Mouse (Mus musculus): ENCODE measurements around the gene Klhl30. TPM values are rescaled to one million over a fixed set of nuclear protein-coding genes. Genes with fewer than 3 reads are reported as not detected.

Gene Klhl30
- polyA plus RNA-seq, 1 experiment from 2014 or later = 0.64 TPM

GRCm38 (mm10) chr1:91367295-91367694, 16.5 kb downstream of the Klhl30 start:
- peak overlapping the region; percentile 96 for H3K4me2 ChIP-seq
- peaks cover 18% of the 10 kb centered on the region for H3K36me3 ChIP-seq (ENCODE audit: control insufficient read depth, insufficient read depth, low read length)
- no peak overlapping the region for H3K27ac ChIP-seq (ENCODE audit: low read depth, low read length)
- no peak for ATAC-seq (replicated peaks; ENCODE audit: low FRiP score)
- WGBS = 94% methylated on average over 3 of the region's 3 CpGs
- H3K9me3 ChIP-seq (ENCODE audit: control insufficient read depth, low read length) = no peaks in the 10 kb centered on the region
- H3K9ac ChIP-seq (ENCODE audit: low read depth, low read length) = peak overlapping the region; percentile 80
- H3K4me1 ChIP-seq (replicated peaks; ENCODE audit: control insufficient read depth, insufficient read depth, low read length) = peaks cover 17% of the 10 kb centered on the region
- H3K4me3 ChIP-seq (ENCODE audit: low read depth, low read length) = peak overlapping the region; percentile 63; the same call in 1 of the 2 replicates
- DNase-seq (ENCODE audit: low spot score) = no peak
- H3K27me3 ChIP-seq (replicated peaks; ENCODE audit: control insufficient read depth, insufficient read depth, low read length) = peaks cover 4% of the 10 kb centered on the region; the same call in 1 of the 2 replicates

- no peak overlapping the region for H3K9ac ChIP-seq (ENCODE audit: low read depth, low read length)
- H3K4me2 ChIP-seq = no peak overlapping the region
- no peak overlapping the region for H3K4me3 ChIP-seq (ENCODE audit: low read depth, low read length)
- ATAC-seq (replicated peaks; ENCODE audit: low FRiP score) (no peak), DNase-seq (ENCODE audit: low spot score) (no peak)
- H3K36me3 ChIP-seq (ENCODE audit: control insufficient read depth, insufficient read depth, low read length) = peaks cover 31% of the 10 kb centered on the region
- H3K27ac ChIP-seq (ENCODE audit: low read depth, low read length) = no peak overlapping the region
- 68% methylated on average over 4 of the region's 4 CpGs for WGBS
- peaks cover 17% of the 10 kb centered on the region for H3K4me1 ChIP-seq (replicated peaks; ENCODE audit: control insufficient read depth, insufficient read depth, low read length)
- H3K9me3 ChIP-seq (ENCODE audit: control insufficient read depth, low read length) = no peaks in the 10 kb centered on the region
- H3K27me3 ChIP-seq (replicated peaks; ENCODE audit: control insufficient read depth, insufficient read depth, low read length) = peaks cover 4% of the 10 kb centered on the region; the same call in 1 of the 2 replicates
Observed at GRCm38 (mm10) chr1:91369408-91369807, 18.6 kb downstream of the Klhl30 start.

GRCm38 (mm10) chr1:91370055-91370454, 19.2 kb downstream of the Klhl30 start:
- peaks cover 4% of the 10 kb centered on the region; the same call in 1 of the 2 replicates for H3K27me3 ChIP-seq (replicated peaks; ENCODE audit: control insufficient read depth, insufficient read depth, low read length)
- H3K36me3 ChIP-seq (ENCODE audit: control insufficient read depth, insufficient read depth, low read length) = peaks cover 37% of the 10 kb centered on the region
- no peak overlapping the region for H3K9ac ChIP-seq (ENCODE audit: low read depth, low read length)
- H3K27ac ChIP-seq (ENCODE audit: low read depth, low read length) = no peak overlapping the region
- ATAC-seq (replicated peaks; ENCODE audit: low FRiP score) (no peak), DNase-seq (ENCODE audit: low spot score) (no peak)
- no peak overlapping the region for H3K4me2 ChIP-seq
- peaks cover 17% of the 10 kb centered on the region for H3K4me1 ChIP-seq (replicated peaks; ENCODE audit: control insufficient read depth, insufficient read depth, low read length)
- H3K9me3 ChIP-seq (ENCODE audit: control insufficient read depth, low read length) = no peaks in the 10 kb centered on the region
- 89% methylated on average over 23 of the region's 23 CpGs for WGBS
- H3K4me3 ChIP-seq (ENCODE audit: low read depth, low read length) = no peak overlapping the region

- no peak overlapping the region for H3K4me2 ChIP-seq
- no peak for DNase-seq (ENCODE audit: low spot score)
Observed at GRCm38 (mm10) chr1:91373414-91373835, 22.6 kb downstream of the Klhl30 start.

GRCm38 (mm10) chr1:91380453-91381090, 29.8 kb downstream of the Klhl30 start:
- H3K36me3 ChIP-seq (ENCODE audit: control insufficient read depth, insufficient read depth, low read length) = peaks cover 66% of the 10 kb centered on the region
- ATAC-seq (replicated peaks; ENCODE audit: low FRiP score) (peak; percentile 74), DNase-seq (ENCODE audit: low spot score) (peak; percentile 56)
- no peaks in the 10 kb centered on the region for H3K27me3 ChIP-seq (replicated peaks; ENCODE audit: control insufficient read depth, insufficient read depth, low read length)
- H3K9me3 ChIP-seq (ENCODE audit: control insufficient read depth, low read length) = no peaks in the 10 kb centered on the region
- H3K9ac ChIP-seq (ENCODE audit: low read depth, low read length) = no peak overlapping the region
- H3K4me1 ChIP-seq (replicated peaks; ENCODE audit: control insufficient read depth, insufficient read depth, low read length) = no peaks in the 10 kb centered on the region
- no peak overlapping the region for H3K4me2 ChIP-seq
- H3K27ac ChIP-seq (ENCODE audit: low read depth, low read length) = no peak overlapping the region
- WGBS = 68% methylated on average over 7 of the region's 7 CpGs
- no peak overlapping the region for H3K4me3 ChIP-seq (ENCODE audit: low read depth, low read length)

More at GRCm38 (mm10) chr1:91373414-91373835, 22.6 kb downstream of the Klhl30 start:
- whole genome bisulfite sequencing = 67% methylated on average over 6 of the region's 6 CpGs
- peaks cover 58% of the 10 kb centered on the region for H3K36me3 ChIP-seq (ENCODE audit: control insufficient read depth, insufficient read depth, low read length)
- H3K4me1 ChIP-seq (replicated peaks; ENCODE audit: control insufficient read depth, insufficient read depth, low read length) = no peaks in the 10 kb centered on the region; the same call in none of the 2 replicates
- H3K4me3 ChIP-seq (ENCODE audit: low read depth, low read length) = no peak overlapping the region
- H3K27ac ChIP-seq (ENCODE audit: low read depth, low read length) = peak overlapping the region; percentile 35; the same call in 1 of the 2 replicates
- H3K9me3 ChIP-seq (ENCODE audit: control insufficient read depth, low read length) = no peaks in the 10 kb centered on the region
- ATAC-seq (replicated peaks; ENCODE audit: low FRiP score) = peak; percentile 86
- no peak overlapping the region for H3K9ac ChIP-seq (ENCODE audit: low read depth, low read length)
- no peaks in the 10 kb centered on the region for H3K27me3 ChIP-seq (replicated peaks; ENCODE audit: control insufficient read depth, insufficient read depth, low read length)

GRCm38 (mm10) chr1:91381091-91381471, 30.3 kb downstream of the Klhl30 start:
- H3K27ac ChIP-seq (ENCODE audit: low read depth, low read length) = no peak overlapping the region
- H3K36me3 ChIP-seq (ENCODE audit: control insufficient read depth, insufficient read depth, low read length) = peaks cover 61% of the 10 kb centered on the region
- no peak overlapping the region for H3K4me3 ChIP-seq (ENCODE audit: low read depth, low read length)
- H3K4me2 ChIP-seq = no peak overlapping the region
- no peak overlapping the region for H3K9ac ChIP-seq (ENCODE audit: low read depth, low read length)
- no peaks in the 10 kb centered on the region for H3K4me1 ChIP-seq (replicated peaks; ENCODE audit: control insufficient read depth, insufficient read depth, low read length)
- DNase-seq (ENCODE audit: low spot score) (no peak), ATAC-seq (replicated peaks; ENCODE audit: low FRiP score) (no peak)
- 93% methylated on average over 4 of the region's 4 CpGs for WGBS
- H3K27me3 ChIP-seq (replicated peaks; ENCODE audit: control insufficient read depth, insufficient read depth, low read length) = no peaks in the 10 kb centered on the region
- no peaks in the 10 kb centered on the region for H3K9me3 ChIP-seq (ENCODE audit: control insufficient read depth, low read length)

GRCm38 (mm10) chr1:91390369-91390768, 39.6 kb downstream of the Klhl30 start:
- peaks cover 44% of the 10 kb centered on the region for H3K36me3 ChIP-seq (ENCODE audit: control insufficient read depth, insufficient read depth, low read length)
- ATAC-seq (replicated peaks; ENCODE audit: low FRiP score) = no peak

GRCm38 (mm10) chr1:91397927-91398259, 47.1 kb downstream of the Klhl30 start:
- H3K4me1 ChIP-seq (replicated peaks; ENCODE audit: control insufficient read depth, insufficient read depth, low read length) = peaks cover 12% of the 10 kb centered on the region; the same call in 1 of the 2 replicates
- H3K4me3 ChIP-seq (ENCODE audit: low read depth, low read length) = peak overlapping the region; percentile 84
- peak overlapping the region; percentile 90 for H3K4me2 ChIP-seq
- H3K36me3 ChIP-seq (ENCODE audit: control insufficient read depth, insufficient read depth, low read length) = peaks cover 18% of the 10 kb centered on the region; the same call in 1 of the 2 replicates
- DNase-seq (ENCODE audit: low spot score) (no peak), ATAC-seq (replicated peaks; ENCODE audit: low FRiP score) (no peak)
- no peaks in the 10 kb centered on the region for H3K27me3 ChIP-seq (replicated peaks; ENCODE audit: control insufficient read depth, insufficient read depth, low read length)
- peak overlapping the region; percentile 90 for H3K9ac ChIP-seq (ENCODE audit: low read depth, low read length)
- no peaks in the 10 kb centered on the region for H3K9me3 ChIP-seq (ENCODE audit: control insufficient read depth, low read length)
- peak overlapping the region; percentile 89 for H3K27ac ChIP-seq (ENCODE audit: low read depth, low read length)
- 1% methylated on average over 12 of the region's 12 CpGs for WGBS

More at GRCm38 (mm10) chr1:91390369-91390768, 39.6 kb downstream of the Klhl30 start:
- Histone ChIP-seq H3K4me2 (no peak overlapping the region), H3K4me1 (replicated peaks; ENCODE audit: control insufficient read depth, insufficient read depth, low read length) (no peaks in the 10 kb centered on the region), H3K27ac (ENCODE audit: low read depth, low read length) (no peak overlapping the region), H3K27me3 (replicated peaks; ENCODE audit: control insufficient read depth, insufficient read depth, low read length) (no peaks in the 10 kb centered on the region), H3K9ac (ENCODE audit: low read depth, low read length) (no peak overlapping the region), H3K4me3 (ENCODE audit: low read depth, low read length) (no peak overlapping the region), H3K9me3 (ENCODE audit: control insufficient read depth, low read length) (no peaks in the 10 kb centered on the region)
- DNase-seq (ENCODE audit: low spot score) = no peak
- WGBS = 91% methylated on average over 5 of the region's 5 CpGs

Data from liver, embryonic 11.5 days (tissue).